Mouse (Mus musculus) embryonic facial prominence, embryonic 10.5 days (tissue): Measurements from ENCODE around the gene Sptan1. TPM values are rescaled to one million over a fixed set of nuclear protein-coding genes. Genes with fewer than 3 reads are reported as not detected.
"Not testable (repeated sequence)": the region's sequence is repeated elsewhere in the genome, so short reads cannot be mapped to it uniquely, and the experiment has no call there.

Experiments used
- DNase-seq: peaks from one replicate; pipeline ENCODE4 v3.0.0-alpha.2; 2017; ENCODE audit warnings: low spot score
- H3K27ac ChIP-seq: fragments of 300-500 bp; sonication (generic); replicated peaks from 2 replicates; pipeline ENCODE4 v1.5.1; 2016; ENCODE audit warnings: mild to moderate bottlenecking
- H3K27me3 ChIP-seq: fragments of 300-500 bp; sonication (generic); replicated peaks from 2 replicates; pipeline ENCODE4 v1.6.1; 2016; ENCODE audit warnings: low read depth, mild to moderate bottlenecking; ENCODE audit not compliant: poor library complexity, severe bottlenecking
- H3K36me3 ChIP-seq: fragments of 300-500 bp; sonication (generic); replicated peaks from 2 replicates; pipeline ENCODE4 v1.6.1; 2016; ENCODE audit warnings: mild to moderate bottlenecking, moderate library complexity
- H3K4me1 ChIP-seq: fragments of 300-500 bp; sonication (generic); 2 replicates; pipeline ENCODE4 v1.6.1; 2016
- H3K4me3 ChIP-seq: fragments of 300-500 bp; sonication (generic); 2 replicates; pipeline ENCODE4 v1.5.1; 2016; ENCODE audit warnings: mild to moderate bottlenecking, moderate library complexity
- H3K9me3 ChIP-seq: fragments of 300-500 bp; sonication (generic); 2 replicates; pipeline ENCODE4 v1.6.1; 2016; ENCODE audit warnings: mild to moderate bottlenecking
- WGBS: fragments of 180-500 bp; shearing (Covaris S2); methylation state at CpG from one replicate; pipeline ENCODE4 v1.1.7; 2016; 5-methylcytosine and 5-hydroxymethylcytosine counted together
- polyA plus RNA-seq: library from polyadenylated mRNA; unstranded; fragments of >200 nt; fragmentation: Nextera tagmentation; extraction: Ambion mirVana; gene quantifications from 2 replicates; pipeline ENCODE4 v1.2.1, GENCODE M21; 2016

The Sptan1 gene
- polyA plus RNA-seq, 1 experiment from 2014 or later = 95.8 TPM

- H3K27me3 ChIP-seq = no peaks in the 10 kb centered on the region
- 83% methylated on average over 3 of the region's 3 CpGs for WGBS
- DNase-seq = no peak
- no peaks in the 10 kb centered on the region for H3K9me3 ChIP-seq
- H3K27ac ChIP-seq = peak overlapping the region; percentile 90; the same call in 1 of the 2 replicates
- H3K36me3 ChIP-seq = peaks cover 16% of the 10 kb centered on the region
- no peak overlapping the region; the same call in 1 of the 2 replicates for H3K4me3 ChIP-seq
- 0 out of 2 replicates have a peak, but pooled peaks cover 7% of the 10 kb centered on the region for H3K4me1 ChIP-seq
Observed at GRCm38 (mm10) chr2:30049831-30050230, 84.5 kb downstream of the Sptan1 start.

GRCm38 (mm10) chr2:30051992-30052761, 86.8 kb downstream of the Sptan1 start:
- Histone ChIP-seq H3K27me3 (no peaks in the 10 kb centered on the region), H3K36me3 (peaks cover 4% of the 10 kb centered on the region; the same call in 1 of the 2 replicates), H3K4me3 (no peak overlapping the region), H3K4me1 (peaks cover 10% of the 10 kb centered on the region), H3K27ac (no peak overlapping the region), H3K9me3 (no peaks in the 10 kb centered on the region)
- whole genome bisulfite sequencing = 49% methylated on average over 6 of the region's 6 CpGs
- DNase-seq = no peak

- H3K4me1 ChIP-seq, H3K27ac ChIP-seq, H3K36me3 ChIP-seq, H3K27me3 ChIP-seq, H3K9me3 ChIP-seq, H3K4me3 ChIP-seq, DNase-seq: not testable (repeated sequence)
- whole genome bisulfite sequencing = 94% methylated on average over 3 of the region's 3 CpGs
Observed at GRCm38 (mm10) chr2:30055310-30055709, 90.0 kb downstream of the Sptan1 start.

- Histone ChIP-seq H3K27ac (no peak overlapping the region), H3K4me1 (peaks cover 15% of the 10 kb centered on the region), H3K4me3 (no peak overlapping the region), H3K36me3 (no peaks in the 10 kb centered on the region), H3K9me3 (no peaks in the 10 kb centered on the region), H3K27me3 (no peaks in the 10 kb centered on the region)
- DNase-seq = no peak
- 85% methylated on average over 3 of the region's 3 CpGs for WGBS
Observed at GRCm38 (mm10) chr2:30056736-30057135, 91.4 kb downstream of the Sptan1 start.

GRCm38 (mm10) chr2:30057223-30057904, 92.0 kb downstream of the Sptan1 start, which contains the start of gene Set:
Set (plus strand) TSS chr2:30057378.
- no peaks in the 10 kb centered on the region for H3K27me3 ChIP-seq
- peak; percentile 55 for DNase-seq
- H3K27ac ChIP-seq = no peak within 1 kb of the TSS
- H3K4me1 ChIP-seq = peaks cover 17% of the 10 kb centered on the region
- 48% methylated on average over 12 of the region's 12 CpGs for WGBS
- H3K9me3 ChIP-seq = no peaks in the 10 kb centered on the region
- no peaks in the 10 kb centered on the region for H3K36me3 ChIP-seq
- H3K4me3 ChIP-seq = no peak within 1 kb of the TSS

- WGBS = 53% methylated on average over 5 of the region's 5 CpGs
- H3K4me1 ChIP-seq = peaks cover 26% of the 10 kb centered on the region
- H3K27ac ChIP-seq = no peak overlapping the region
- no peak for DNase-seq
- H3K27me3 ChIP-seq = no peaks in the 10 kb centered on the region
- H3K4me3 ChIP-seq = no peak overlapping the region
- no peaks in the 10 kb centered on the region for H3K36me3 ChIP-seq
- no peaks in the 10 kb centered on the region for H3K9me3 ChIP-seq
Observed at GRCm38 (mm10) chr2:30058418-30058817, 93.1 kb downstream of the Sptan1 start.

GRCm38 (mm10) chr2:30061215-30062166, 96.1 kb downstream of the Sptan1 start:
- Histone ChIP-seq H3K27me3 (no peaks in the 10 kb centered on the region), H3K4me1 (peaks cover 50% of the 10 kb centered on the region), H3K9me3 (no peaks in the 10 kb centered on the region), H3K4me3 (peak overlapping the region; percentile 80), H3K36me3 (peaks cover 5% of the 10 kb centered on the region), H3K27ac (peak overlapping the region; percentile 96)
- DNase-seq = peak; percentile 91
- WGBS = 8% methylated on average over 37 of the region's 37 CpGs

GRCm38 (mm10) chr2:30062249-30063093, 97.1 kb downstream of the Sptan1 start:
- peak overlapping the region; percentile 96 for H3K27ac ChIP-seq
- under 1% methylated on average over 40 of the region's 40 CpGs for WGBS
- H3K27me3 ChIP-seq = no peaks in the 10 kb centered on the region
- peaks cover 7% of the 10 kb centered on the region for H3K36me3 ChIP-seq
- peak overlapping the region; percentile 80 for H3K4me3 ChIP-seq
- H3K4me1 ChIP-seq = peaks cover 44% of the 10 kb centered on the region
- no peaks in the 10 kb centered on the region for H3K9me3 ChIP-seq
- peak; percentile 83 for DNase-seq

GRCm38 (mm10) chr2:30063235-30063634, 97.9 kb downstream of the Sptan1 start:
- H3K9me3 ChIP-seq = no peaks in the 10 kb centered on the region
- H3K27me3 ChIP-seq = no peaks in the 10 kb centered on the region
- peaks cover 11% of the 10 kb centered on the region for H3K36me3 ChIP-seq
- H3K4me1 ChIP-seq = peaks cover 48% of the 10 kb centered on the region
- WGBS = 7% methylated on average over 8 of the region's 8 CpGs
- peak overlapping the region; percentile 80 for H3K4me3 ChIP-seq
- DNase-seq = no peak
- H3K27ac ChIP-seq = peak overlapping the region; percentile 96

GRCm38 (mm10) chr2:30063791-30064190, 98.4 kb downstream of the Sptan1 start:
- Histone ChIP-seq H3K9me3 (no peaks in the 10 kb centered on the region), H3K27me3 (no peaks in the 10 kb centered on the region), H3K27ac (peak overlapping the region; percentile 96), H3K4me3 (peak overlapping the region; percentile 80), H3K36me3 (peaks cover 17% of the 10 kb centered on the region), H3K4me1 (peaks cover 52% of the 10 kb centered on the region)
- 14% methylated on average over 3 of the region's 3 CpGs for WGBS
- DNase-seq = no peak

GRCm38 (mm10) chr2:30064298-30064697, 98.9 kb downstream of the Sptan1 start:
- 42% methylated on average over 3 of the region's 3 CpGs for WGBS
- H3K27ac ChIP-seq = peak overlapping the region; percentile 96; the same call in 1 of the 2 replicates
- H3K4me3 ChIP-seq = peak overlapping the region; percentile 80
- H3K27me3 ChIP-seq = no peaks in the 10 kb centered on the region
- DNase-seq = no peak
- no peaks in the 10 kb centered on the region for H3K9me3 ChIP-seq
- H3K4me1 ChIP-seq = peaks cover 52% of the 10 kb centered on the region
- H3K36me3 ChIP-seq = peaks cover 22% of the 10 kb centered on the region
